Mouse (Mus musculus): ENCODE measurements at regions not wholly inside any gene's neighbourhood (a gene's known extent, or its start where the extent isn't known, plus 50 kb on each side); places are given as distances from the start of the nearest gene placed in this dataset.

DNA sequence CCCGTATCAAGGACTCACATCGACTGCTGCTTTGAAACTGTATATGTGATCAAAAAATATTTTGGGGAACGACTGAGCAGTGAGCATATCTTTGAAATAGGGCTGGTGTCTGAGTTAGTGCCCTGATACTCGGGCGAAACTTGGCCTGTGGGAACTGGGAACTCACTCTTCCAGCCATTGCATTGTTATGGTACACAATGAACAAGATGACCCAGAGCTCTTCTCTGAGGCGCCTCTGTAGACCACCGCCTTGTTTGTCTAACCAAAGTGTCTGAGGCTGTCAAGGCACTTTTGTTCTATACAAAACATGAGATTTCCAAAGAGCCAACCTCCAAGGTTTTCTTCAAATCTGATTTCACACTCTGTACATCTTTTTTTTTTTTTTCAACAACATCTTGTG, 201.5 kb downstream of the Cog6 start:
- 66% methylated on average over 7 of the region's 7 CpGs for WGBS
- ATAC-seq (no peak), DNase-seq (ENCODE audit: low spot score) (no peak)
- H3K27ac ChIP-seq (ENCODE audit: low read depth, low read length) = no peak overlapping the region
- no peaks in the 10 kb centered on the region for H3K27me3 ChIP-seq (replicated peaks; ENCODE audit: control insufficient read depth, insufficient read depth, low read length)
- H3K9me3 ChIP-seq (replicated peaks; ENCODE audit: control insufficient read depth, low read length) = no peaks in the 10 kb centered on the region
- H3K36me3 ChIP-seq (ENCODE audit: control insufficient read depth, insufficient read depth, low read length) = no peaks in the 10 kb centered on the region
- no peak overlapping the region for H3K4me2 ChIP-seq (ENCODE audit: low read length)
- no peak overlapping the region for H3K9ac ChIP-seq (ENCODE audit: low read length)
- no peak overlapping the region for H3K4me3 ChIP-seq (ENCODE audit: low read depth, low read length)
- H3K4me1 ChIP-seq (ENCODE audit: control insufficient read depth, insufficient read depth, low read length) = no peaks in the 10 kb centered on the region

DNA sequence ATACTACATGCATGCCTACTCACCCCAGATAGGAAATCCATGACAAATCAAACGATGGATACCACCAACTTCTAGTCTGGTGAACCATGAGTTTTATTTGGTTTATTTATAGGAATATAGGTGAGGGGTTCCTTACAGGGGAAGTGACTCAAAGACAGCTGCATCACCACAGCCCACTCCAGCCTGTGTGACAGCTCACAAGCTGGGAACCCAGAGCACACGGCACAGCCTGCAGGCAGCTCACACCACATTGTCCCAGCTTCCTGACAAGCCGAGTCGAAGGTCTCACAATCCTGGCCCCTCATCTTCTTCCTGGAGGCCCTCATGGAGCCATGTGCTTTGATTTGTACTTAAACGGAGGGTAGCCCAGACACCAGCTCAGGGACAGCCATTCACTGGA, 214.7 kb downstream of the Cog6 start:
- no peaks in the 10 kb centered on the region for H3K36me3 ChIP-seq (ENCODE audit: control insufficient read depth, insufficient read depth, low read length)
- DNase-seq (ENCODE audit: low spot score) (no peak), ATAC-seq (no peak)
- H3K9ac ChIP-seq (ENCODE audit: low read length) = no peak overlapping the region
- no peak overlapping the region for H3K4me3 ChIP-seq (ENCODE audit: low read depth, low read length)
- H3K4me1 ChIP-seq (ENCODE audit: control insufficient read depth, insufficient read depth, low read length) = no peaks in the 10 kb centered on the region
- no peaks in the 10 kb centered on the region for H3K9me3 ChIP-seq (replicated peaks; ENCODE audit: control insufficient read depth, low read length)
- 91% methylated on average over 5 of the region's 5 CpGs for WGBS
- no peaks in the 10 kb centered on the region for H3K27me3 ChIP-seq (replicated peaks; ENCODE audit: control insufficient read depth, insufficient read depth, low read length)
- no peak overlapping the region for H3K4me2 ChIP-seq (ENCODE audit: low read length)
- no peak overlapping the region for H3K27ac ChIP-seq (ENCODE audit: low read depth, low read length)

DNA sequence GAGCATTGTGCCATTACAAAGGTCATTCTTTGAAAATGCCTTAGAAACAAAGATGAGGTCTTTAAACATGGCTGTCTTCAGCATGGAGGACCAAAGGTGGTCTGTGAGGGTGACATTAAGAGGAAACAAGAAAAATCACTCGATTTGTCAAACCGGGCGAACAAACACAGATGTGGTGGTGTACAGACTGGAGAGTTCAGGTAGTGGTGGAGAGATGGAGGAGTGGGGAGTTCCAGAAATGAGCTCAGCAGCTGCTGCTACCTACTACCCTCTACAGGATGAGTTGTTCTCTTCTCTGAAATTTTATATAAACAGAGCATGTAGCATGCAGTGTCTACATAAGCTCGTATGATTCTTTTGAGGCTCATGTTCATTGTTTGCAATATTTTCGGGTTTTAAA, 215.6 kb downstream of the Cog6 start:
- H3K36me3 ChIP-seq (ENCODE audit: control insufficient read depth, insufficient read depth, low read length) = no peaks in the 10 kb centered on the region
- H3K4me1 ChIP-seq (ENCODE audit: control insufficient read depth, insufficient read depth, low read length) = no peaks in the 10 kb centered on the region
- no peaks in the 10 kb centered on the region for H3K9me3 ChIP-seq (replicated peaks; ENCODE audit: control insufficient read depth, low read length)
- 97% methylated on average over 5 of the region's 5 CpGs for WGBS
- no peak for DNase-seq (ENCODE audit: low spot score)
- ATAC-seq = no peak
- no peak overlapping the region for H3K9ac ChIP-seq (ENCODE audit: low read length)
- no peaks in the 10 kb centered on the region for H3K27me3 ChIP-seq (replicated peaks; ENCODE audit: control insufficient read depth, insufficient read depth, low read length)
- no peak overlapping the region for H3K4me3 ChIP-seq (ENCODE audit: low read depth, low read length)
- no peak overlapping the region for H3K4me2 ChIP-seq (ENCODE audit: low read length)
- H3K27ac ChIP-seq (ENCODE audit: low read depth, low read length) = no peak overlapping the region

DNA sequence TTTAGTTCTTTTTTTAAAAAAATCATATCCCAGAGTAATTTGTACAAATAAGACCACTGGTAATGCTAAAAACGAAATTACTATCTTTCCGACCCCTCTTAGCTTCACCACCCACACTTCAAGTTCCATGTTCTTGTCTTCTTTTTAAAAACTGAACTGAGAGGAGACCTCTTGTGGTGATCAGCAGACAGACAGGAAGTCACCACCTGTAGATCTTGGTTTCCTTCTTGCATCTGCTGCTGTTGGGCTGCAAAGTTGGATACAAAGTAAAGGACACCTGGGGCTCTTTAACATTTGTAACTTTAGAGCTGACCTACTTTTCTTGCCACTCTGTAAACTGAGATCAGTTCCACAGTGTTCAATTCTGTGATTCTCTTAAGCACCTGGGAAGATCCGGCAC, 216.4 kb downstream of the Cog6 start:
- Histone ChIP-seq H3K4me1 (ENCODE audit: control insufficient read depth, insufficient read depth, low read length) (no peaks in the 10 kb centered on the region), H3K36me3 (ENCODE audit: control insufficient read depth, insufficient read depth, low read length) (no peaks in the 10 kb centered on the region), H3K4me3 (ENCODE audit: low read depth, low read length) (no peak overlapping the region), H3K27me3 (replicated peaks; ENCODE audit: control insufficient read depth, insufficient read depth, low read length) (no peaks in the 10 kb centered on the region), H3K27ac (ENCODE audit: low read depth, low read length) (no peak overlapping the region), H3K4me2 (ENCODE audit: low read length) (no peak overlapping the region), H3K9me3 (replicated peaks; ENCODE audit: control insufficient read depth, low read length) (no peaks in the 10 kb centered on the region), H3K9ac (ENCODE audit: low read length) (no peak overlapping the region)
- ATAC-seq (no peak), DNase-seq (ENCODE audit: low spot score) (no peak)
- WGBS = 83% methylated on average over 3 of the region's 3 CpGs

DNA sequence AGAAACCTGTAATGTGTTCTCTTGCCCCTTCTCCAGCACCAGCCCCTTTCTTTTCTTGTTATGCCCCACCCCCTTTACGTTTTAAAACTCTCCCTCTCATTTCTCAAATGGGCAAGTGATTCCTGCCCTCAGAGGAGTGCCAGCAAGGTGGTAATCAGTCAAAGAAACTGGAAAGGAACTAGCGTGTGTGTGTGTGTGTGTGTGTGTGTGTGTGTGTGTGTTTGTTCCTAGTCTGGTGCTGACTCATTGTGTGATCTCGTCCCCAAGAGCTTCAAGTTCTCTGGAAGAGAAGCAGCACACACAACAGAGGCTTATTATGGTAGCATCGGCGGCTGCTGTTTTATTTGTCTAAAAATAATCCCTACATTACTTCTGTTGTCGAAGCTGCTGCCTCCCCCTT, 219.2 kb downstream of the Cog6 start:
- 27% methylated on average over 6 of the region's 6 CpGs for WGBS
- Histone ChIP-seq H3K4me2 (ENCODE audit: low read length) (no peak overlapping the region), H3K36me3 (ENCODE audit: control insufficient read depth, insufficient read depth, low read length) (no peaks in the 10 kb centered on the region), H3K9ac (ENCODE audit: low read length) (no peak overlapping the region), H3K27me3 (replicated peaks; ENCODE audit: control insufficient read depth, insufficient read depth, low read length) (no peaks in the 10 kb centered on the region), H3K4me3 (ENCODE audit: low read depth, low read length) (no peak overlapping the region), H3K4me1 (ENCODE audit: control insufficient read depth, insufficient read depth, low read length) (no peaks in the 10 kb centered on the region), H3K9me3 (replicated peaks; ENCODE audit: control insufficient read depth, low read length) (no peaks in the 10 kb centered on the region), H3K27ac (ENCODE audit: low read depth, low read length) (no peak overlapping the region)
- no peak for DNase-seq (ENCODE audit: low spot score)
- ATAC-seq = no peak

DNA sequence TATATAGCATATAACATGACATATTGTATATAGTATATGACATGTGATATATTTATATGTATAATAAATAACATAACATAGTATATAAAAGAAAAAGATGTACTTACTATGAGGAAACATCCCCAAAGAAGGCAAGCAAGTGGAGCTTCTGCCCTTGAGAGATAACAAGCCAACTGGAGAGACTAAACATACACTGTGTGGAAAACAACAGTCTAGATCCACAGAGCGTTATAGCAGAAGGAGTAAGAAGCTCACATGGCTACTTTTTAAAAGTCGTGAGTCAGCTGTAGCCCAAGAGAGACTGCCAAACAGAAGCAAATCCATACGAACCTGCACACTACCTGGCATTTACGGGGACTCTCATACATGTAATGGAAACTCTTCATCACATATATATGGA, 219.9 kb downstream of the Cog6 start:
- H3K4me2 ChIP-seq (ENCODE audit: low read length) = no peak overlapping the region
- ATAC-seq (no peak), DNase-seq (ENCODE audit: low spot score) (no peak)
- whole genome bisulfite sequencing = 90% methylated on average over 4 of the region's 4 CpGs
- no peaks in the 10 kb centered on the region for H3K9me3 ChIP-seq (replicated peaks; ENCODE audit: control insufficient read depth, low read length)
- no peaks in the 10 kb centered on the region for H3K36me3 ChIP-seq (ENCODE audit: control insufficient read depth, insufficient read depth, low read length)
- no peaks in the 10 kb centered on the region for H3K27me3 ChIP-seq (replicated peaks; ENCODE audit: control insufficient read depth, insufficient read depth, low read length)
- H3K4me3 ChIP-seq (ENCODE audit: low read depth, low read length) = no peak overlapping the region
- H3K4me1 ChIP-seq (ENCODE audit: control insufficient read depth, insufficient read depth, low read length) = no peaks in the 10 kb centered on the region
- H3K9ac ChIP-seq (ENCODE audit: low read length) = no peak overlapping the region
- H3K27ac ChIP-seq (ENCODE audit: low read depth, low read length) = no peak overlapping the region

DNA sequence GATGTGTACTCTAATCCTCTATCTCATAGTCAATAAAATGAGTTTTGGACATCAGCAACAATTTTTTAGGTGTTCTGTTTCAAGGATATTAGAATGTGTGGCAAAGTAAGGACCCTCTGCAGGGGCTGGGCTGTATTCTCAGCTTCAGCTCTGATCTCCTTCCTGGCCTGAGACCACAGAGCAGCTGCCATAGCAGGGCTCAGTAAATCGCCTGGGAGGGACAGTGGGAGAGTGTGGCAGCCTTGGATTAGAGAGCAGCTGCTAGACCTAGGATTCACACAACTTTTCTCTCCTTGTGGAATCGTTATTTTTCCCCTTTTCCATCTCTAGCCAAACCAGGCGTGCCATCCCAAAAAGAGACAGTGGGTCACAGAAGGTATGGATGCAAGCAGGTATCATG, 222.8 kb downstream of the Cog6 start:
- Histone ChIP-seq H3K27ac (ENCODE audit: low read depth, low read length) (no peak overlapping the region), H3K4me3 (ENCODE audit: low read depth, low read length) (no peak overlapping the region), H3K36me3 (ENCODE audit: control insufficient read depth, insufficient read depth, low read length) (no peaks in the 10 kb centered on the region), H3K9me3 (replicated peaks; ENCODE audit: control insufficient read depth, low read length) (no peaks in the 10 kb centered on the region), H3K4me1 (ENCODE audit: control insufficient read depth, insufficient read depth, low read length) (no peaks in the 10 kb centered on the region), H3K4me2 (ENCODE audit: low read length) (no peak overlapping the region), H3K27me3 (replicated peaks; ENCODE audit: control insufficient read depth, insufficient read depth, low read length) (no peaks in the 10 kb centered on the region), H3K9ac (ENCODE audit: low read length) (no peak overlapping the region)
- ATAC-seq (no peak), DNase-seq (ENCODE audit: low spot score) (no peak)
- WGBS = 79% methylated on average over 3 of the region's 3 CpGs

DNA sequence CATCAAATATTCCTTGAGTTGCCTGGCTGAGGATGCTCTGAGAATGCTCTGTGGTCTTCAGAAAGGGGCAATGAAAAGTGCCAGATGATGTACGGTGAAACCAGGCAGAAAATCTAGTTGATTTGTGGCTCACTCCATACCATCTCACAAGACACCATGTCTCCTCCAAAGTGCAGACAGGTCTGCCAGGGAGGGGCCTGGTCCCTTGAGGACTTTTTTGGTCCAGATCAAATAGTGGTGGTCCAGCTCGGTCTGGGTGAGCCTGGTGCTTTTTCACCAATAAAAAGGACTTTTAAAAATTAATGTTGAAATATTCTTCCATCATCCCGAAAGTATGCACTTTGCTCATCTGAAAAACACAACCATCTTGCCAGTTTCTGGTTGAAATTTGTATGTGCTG, 224.2 kb downstream of the Cog6 start:
- Histone ChIP-seq H3K9ac (ENCODE audit: low read length) (no peak overlapping the region), H3K4me3 (ENCODE audit: low read depth, low read length) (no peak overlapping the region), H3K36me3 (ENCODE audit: control insufficient read depth, insufficient read depth, low read length) (no peaks in the 10 kb centered on the region), H3K27me3 (replicated peaks; ENCODE audit: control insufficient read depth, insufficient read depth, low read length) (no peaks in the 10 kb centered on the region), H3K9me3 (replicated peaks; ENCODE audit: control insufficient read depth, low read length) (no peaks in the 10 kb centered on the region), H3K27ac (ENCODE audit: low read depth, low read length) (no peak overlapping the region), H3K4me1 (ENCODE audit: control insufficient read depth, insufficient read depth, low read length) (no peaks in the 10 kb centered on the region), H3K4me2 (ENCODE audit: low read length) (no peak overlapping the region)
- no peak for DNase-seq (ENCODE audit: low spot score)
- 90% methylated on average over 3 of the region's 3 CpGs for WGBS
- ATAC-seq = no peak

DNA sequence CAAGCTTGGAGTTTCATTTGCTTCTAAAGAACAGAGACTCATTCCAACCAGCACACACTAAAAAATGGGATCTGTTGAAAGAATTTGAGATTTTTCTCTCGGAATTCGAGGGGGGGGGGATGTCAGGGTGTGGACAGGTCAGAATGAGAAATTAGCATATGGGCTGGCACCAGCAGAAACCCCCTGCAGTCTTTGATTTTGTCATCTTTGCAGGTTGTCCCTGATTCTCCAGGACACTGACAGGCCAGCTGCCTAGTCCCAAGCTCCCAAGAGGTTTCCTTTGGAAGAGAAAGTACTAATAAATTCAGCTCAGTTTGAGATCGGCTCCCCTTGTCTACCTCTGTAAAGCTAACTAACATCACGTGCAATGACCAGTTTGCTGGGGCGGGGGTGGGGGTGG, 224.9 kb downstream of the Cog6 start:
- no peak overlapping the region for H3K27ac ChIP-seq (ENCODE audit: low read depth, low read length)
- no peaks in the 10 kb centered on the region for H3K36me3 ChIP-seq (ENCODE audit: control insufficient read depth, insufficient read depth, low read length)
- WGBS = 43% methylated on average over 5 of the region's 5 CpGs
- no peaks in the 10 kb centered on the region for H3K4me1 ChIP-seq (ENCODE audit: control insufficient read depth, insufficient read depth, low read length)
- no peaks in the 10 kb centered on the region for H3K9me3 ChIP-seq (replicated peaks; ENCODE audit: control insufficient read depth, low read length)
- ATAC-seq (no peak), DNase-seq (ENCODE audit: low spot score) (no peak)
- H3K27me3 ChIP-seq (replicated peaks; ENCODE audit: control insufficient read depth, insufficient read depth, low read length) = no peaks in the 10 kb centered on the region
- no peak overlapping the region for H3K9ac ChIP-seq (ENCODE audit: low read length)
- no peak overlapping the region for H3K4me2 ChIP-seq (ENCODE audit: low read length)
- no peak overlapping the region for H3K4me3 ChIP-seq (ENCODE audit: low read depth, low read length)

DNA sequence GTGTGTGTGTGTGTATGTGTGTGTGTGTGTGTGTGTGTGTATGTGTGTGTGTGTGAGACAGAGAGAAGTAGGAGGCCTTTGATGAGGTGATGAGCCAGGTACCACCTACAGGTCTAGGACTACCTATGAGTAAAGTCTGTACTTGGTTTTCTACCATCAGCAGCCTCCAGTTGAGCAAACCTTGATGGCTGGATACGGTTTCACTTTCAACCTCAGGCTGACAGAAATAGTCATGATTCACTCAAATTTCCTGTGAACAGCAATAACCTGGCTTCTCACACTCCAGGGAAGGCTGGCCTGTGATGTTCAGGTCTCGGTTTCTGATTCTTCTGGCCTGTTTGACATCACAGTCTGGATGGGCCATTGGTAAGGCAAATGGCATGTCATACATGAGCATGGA, 226.1 kb downstream of the Cog6 start:
- no peak overlapping the region for H3K4me3 ChIP-seq (ENCODE audit: low read depth, low read length)
- no peak overlapping the region for H3K9ac ChIP-seq (ENCODE audit: low read length)
- H3K9me3 ChIP-seq (replicated peaks; ENCODE audit: control insufficient read depth, low read length) = no peaks in the 10 kb centered on the region
- no peaks in the 10 kb centered on the region for H3K4me1 ChIP-seq (ENCODE audit: control insufficient read depth, insufficient read depth, low read length)
- H3K27ac ChIP-seq (ENCODE audit: low read depth, low read length) = no peak overlapping the region
- no peaks in the 10 kb centered on the region for H3K36me3 ChIP-seq (ENCODE audit: control insufficient read depth, insufficient read depth, low read length)
- no peak for ATAC-seq
- no peak overlapping the region for H3K4me2 ChIP-seq (ENCODE audit: low read length)
- H3K27me3 ChIP-seq (replicated peaks; ENCODE audit: control insufficient read depth, insufficient read depth, low read length) = no peaks in the 10 kb centered on the region
- no peak for DNase-seq (ENCODE audit: low spot score)
- WGBS = 90% methylated on average over 2 of the region's 2 CpGs
